Mouse (Mus musculus): ENCODE measurements at regions not wholly inside any gene's neighbourhood (a gene's known extent, or its start where the extent isn't known, plus 50 kb on each side); places are given as distances from the start of the nearest gene placed in this dataset.

- no peak for DNase-seq (ENCODE audit: low read depth, low spot score)
Measured at GRCm38 (mm10) chr12:107231629-107232028, 256.8 kb upstream of the 3110018I06Rik start.

GRCm38 (mm10) chr12:107250747-107251470 is 237.5 kb upstream of the 3110018I06Rik start:
- DNase-seq (ENCODE audit: low read depth, low spot score) = no peak

- no peak for DNase-seq (ENCODE audit: low read depth, low spot score)
Measured at GRCm38 (mm10) chr12:107251981-107252380, 236.5 kb upstream of the 3110018I06Rik start.

GRCm38 (mm10) chr12:107262076-107262475 is 226.4 kb upstream of the 3110018I06Rik start:
- DNase-seq (ENCODE audit: low read depth, low spot score) = no peak

- DNase-seq (ENCODE audit: low read depth, low spot score) = no peak
Measured at GRCm38 (mm10) chr12:107262516-107262915, 225.9 kb upstream of the 3110018I06Rik start.

- no peak for DNase-seq (ENCODE audit: low read depth, low spot score)
Measured at GRCm38 (mm10) chr12:107266696-107267095, 221.7 kb upstream of the 3110018I06Rik start.

- DNase-seq (ENCODE audit: low read depth, low spot score) = no peak
Measured at GRCm38 (mm10) chr12:107285622-107286021, 202.8 kb upstream of the 3110018I06Rik start.

- DNase-seq (ENCODE audit: low read depth, low spot score) = no peak
Measured at GRCm38 (mm10) chr12:107291377-107291776, 197.1 kb upstream of the 3110018I06Rik start.

- DNase-seq (ENCODE audit: low read depth, low spot score) = no peak
Measured at GRCm38 (mm10) chr12:107307094-107307740, 181.2 kb upstream of the 3110018I06Rik start.

GRCm38 (mm10) chr12:107315446-107315845 is 173.0 kb upstream of the 3110018I06Rik start:
- DNase-seq (ENCODE audit: low read depth, low spot score) = no peak

GRCm38 (mm10) chr12:107322861-107323260 is 165.6 kb upstream of the 3110018I06Rik start:
- DNase-seq (ENCODE audit: low read depth, low spot score) = no peak

- no peak for DNase-seq (ENCODE audit: low read depth, low spot score)
Measured at GRCm38 (mm10) chr12:107326101-107326500, 162.3 kb upstream of the 3110018I06Rik start.

- no peak for DNase-seq (ENCODE audit: low read depth, low spot score)
Measured at GRCm38 (mm10) chr12:107327107-107327770, 161.2 kb upstream of the 3110018I06Rik start.

GRCm38 (mm10) chr12:107328986-107329385 is 159.4 kb upstream of the 3110018I06Rik start:
- DNase-seq (ENCODE audit: low read depth, low spot score) = no peak

- DNase-seq (ENCODE audit: low read depth, low spot score) = no peak
Measured at GRCm38 (mm10) chr12:107334366-107334765, 154.1 kb upstream of the 3110018I06Rik start.

GRCm38 (mm10) chr12:107335106-107335505 is 153.3 kb upstream of the 3110018I06Rik start:
- no peak for DNase-seq (ENCODE audit: low read depth, low spot score)

- no peak for DNase-seq (ENCODE audit: low read depth, low spot score)
Measured at GRCm38 (mm10) chr12:107338758-107339157, 149.7 kb upstream of the 3110018I06Rik start.

- no peak for DNase-seq (ENCODE audit: low read depth, low spot score)
Measured at GRCm38 (mm10) chr12:107356211-107356610, 132.2 kb upstream of the 3110018I06Rik start.

- no peak for DNase-seq (ENCODE audit: low read depth, low spot score)
Measured at GRCm38 (mm10) chr12:107356974-107357373, 131.5 kb upstream of the 3110018I06Rik start.

GRCm38 (mm10) chr12:107360511-107360910 is 127.9 kb upstream of the 3110018I06Rik start:
- DNase-seq (ENCODE audit: low read depth, low spot score) = no peak

- no peak for DNase-seq (ENCODE audit: low read depth, low spot score)
Measured at GRCm38 (mm10) chr12:107361606-107362005, 126.8 kb upstream of the 3110018I06Rik start.

GRCm38 (mm10) chr12:107362120-107362519 is 126.3 kb upstream of the 3110018I06Rik start:
- DNase-seq (ENCODE audit: low read depth, low spot score) = no peak

- DNase-seq (ENCODE audit: low read depth, low spot score) = no peak
Measured at GRCm38 (mm10) chr12:107372254-107372653, 116.2 kb upstream of the 3110018I06Rik start.
